Comparison of ENCODE assay signal across 30 mouse cellular contexts in genomic region chr4:22380646-22381045, GRCm38 (mm10). TPM values are rescaled to one million over a fixed set of nuclear protein-coding genes. Genes with fewer than 3 reads are reported as not detected.
A peak's percentile ranks its signal among the peaks of the same experiment; 100 is the strongest.
DNase-seq lines count a peak whose midpoint lies in the region; ATAC-seq lines count a peak whose summit lies in the region.
"Had no signal": no experiment of that assay in that cellular context is flagged by ENCODE, and none has a peak within 500 bp of the region (broad histone marks: within the 10 kb centered on the region; RNA-seq: fewer than 3 reads in every experiment).

No protein-coding gene starts in this region.

- no peak overlapping the region for H3K27ac ChIP-seq in heart, embryonic 11.5 days (ENCODE audit: low read depth, low read length)
- H3K27ac ChIP-seq in midbrain, embryonic 11.5 days (ENCODE audit: low read depth, low read length): no peak overlapping the region
- H3K27ac ChIP-seq: embryonic facial prominence, embryonic 13.5 days; forebrain, embryonic 10.5 days; forebrain, embryonic 15.5 days; hindbrain, embryonic 10.5 days; hindbrain, embryonic 15.5 days; liver, embryonic 14.5 days had no signal

- no peak overlapping the region for H3K4me2 ChIP-seq in heart, embryonic 11.5 days
- no peak overlapping the region for H3K4me2 ChIP-seq in midbrain, embryonic 11.5 days
- H3K4me2 ChIP-seq: embryonic facial prominence, embryonic 13.5 days; forebrain, embryonic 15.5 days; heart, embryonic 12.5 days; hindbrain, embryonic 15.5 days; lung, embryonic 14.5 days had no signal

- H3K9ac ChIP-seq in heart, embryonic 11.5 days (ENCODE audit: low read depth, low read length): no peak overlapping the region
- no peak overlapping the region for H3K9ac ChIP-seq in midbrain, embryonic 11.5 days (ENCODE audit: low read length)
- H3K9ac ChIP-seq: embryonic facial prominence, embryonic 13.5 days; forebrain, embryonic 15.5 days; heart, embryonic 12.5 days; hindbrain, embryonic 15.5 days; liver, embryonic 14.5 days; lung, embryonic 14.5 days had no signal

- H3K4me1 ChIP-seq in heart, embryonic 11.5 days (ENCODE audit: control insufficient read depth, insufficient read depth, low read length): no peaks in the 10 kb centered on the region
- H3K4me1 ChIP-seq in midbrain, embryonic 11.5 days (ENCODE audit: control insufficient read depth, insufficient read depth, low read length): no peaks in the 10 kb centered on the region
- H3K4me1 ChIP-seq: embryonic facial prominence, embryonic 13.5 days; forebrain, embryonic 15.5 days; heart, embryonic 12.5 days; hindbrain, embryonic 15.5 days had no signal

- peak; percentile 49 for DNase-seq in adrenal gland, adult 2 months
- DNase-seq in adrenal gland, postnatal 25 days: no peak
- DNase-seq in heart, adult 8-10 months (ENCODE audit: low spot score): peak; percentile 26
- peak; percentile 37 for DNase-seq in lung, postnatal 36 days
- DNase-seq in lung, adult 18-20 months: no peak
- DNase-seq in midbrain, embryonic 11.5 days (ENCODE audit: low spot score, missing footprints): no peak
- no peak for DNase-seq in retina, embryonic 14.5 days (ENCODE audit: low spot score)
- DNase-seq: cerebellum, adult 11 months; cerebellum, adult 9-11 months; kidney, adult 11 months; kidney, postnatal 10 days; layer of hippocampus, postnatal 36 days; left cerebral cortex, postnatal 4 days; lung, embryonic 14.5 days; lung, postnatal 14 days; midbrain, embryonic 14.5 days; right cerebral cortex, postnatal 25 days; spleen, adult 18-20 months; thymus, postnatal 14 days had no signal

- H3K36me3 ChIP-seq in heart, embryonic 11.5 days (ENCODE audit: control insufficient read depth, insufficient read depth, low read length): no peaks in the 10 kb centered on the region
- H3K36me3 ChIP-seq in midbrain, embryonic 11.5 days (ENCODE audit: control insufficient read depth, insufficient read depth, low read length): no peaks in the 10 kb centered on the region
- H3K36me3 ChIP-seq: hindbrain, embryonic 15.5 days had no signal

- no peaks in the 10 kb centered on the region for H3K9me3 ChIP-seq in heart, embryonic 11.5 days (replicated peaks; ENCODE audit: control insufficient read depth, low read length)
- H3K9me3 ChIP-seq in midbrain, embryonic 11.5 days (ENCODE audit: control insufficient read depth, low read length): no peaks in the 10 kb centered on the region
- H3K9me3 ChIP-seq: embryonic facial prominence, embryonic 13.5 days; forebrain, embryonic 10.5 days; forebrain, embryonic 15.5 days; heart, embryonic 12.5 days; hindbrain, embryonic 10.5 days; hindbrain, embryonic 15.5 days had no signal

- H3K4me3 ChIP-seq in heart, embryonic 11.5 days (ENCODE audit: low read depth, low read length): no peak overlapping the region
- no peak overlapping the region for H3K4me3 ChIP-seq in midbrain, embryonic 11.5 days (ENCODE audit: low read depth, low read length)
- H3K4me3 ChIP-seq: embryonic facial prominence, embryonic 13.5 days; forebrain, embryonic 10.5 days; forebrain, embryonic 15.5 days; heart, embryonic 12.5 days; hindbrain, embryonic 10.5 days; hindbrain, embryonic 15.5 days had no signal

- 62% methylated on average over 6 of the region's 6 CpGs for WGBS in heart, embryonic 11.5 days (ENCODE audit: insufficient replicate concordance)
- WGBS in midbrain, embryonic 11.5 days: 83% methylated on average over 6 of the region's 6 CpGs

- ATAC-seq in heart, embryonic 11.5 days (replicated peaks; ENCODE audit: insufficient number of reproducible peaks, low FRiP score, low TSS enrichment): no peak
- no peak for ATAC-seq in midbrain, embryonic 11.5 days (ENCODE audit: low FRiP score)
- ATAC-seq: activated CD4-positive, CD25-positive, alpha-beta regulatory T cell, adult 4 months; forebrain, embryonic 15.5 days; inflammation-experienced regulatory T-cells, adult 6 months had no signal

- no peaks in the 10 kb centered on the region for H3K27me3 ChIP-seq in heart, embryonic 11.5 days (ENCODE audit: control insufficient read depth, insufficient read depth, low read length)
- H3K27me3 ChIP-seq in midbrain, embryonic 11.5 days (ENCODE audit: control insufficient read depth, insufficient read depth, low read length): no peaks in the 10 kb centered on the region
- H3K27me3 ChIP-seq: CH12.LX; embryonic facial prominence, embryonic 13.5 days; forebrain, embryonic 15.5 days; heart, embryonic 12.5 days; hindbrain, embryonic 15.5 days had no signal

RNA-seq across cellular contexts. Expression of gene Fbxl4, which starts 23.3 kb away (rescaled TPM):
- total RNA-seq in adrenal gland, adult 2 months (2021): 10 to 100 TPM; 17.4 to 20.0 TPM
- polyA plus RNA-seq in adrenal gland, adult 2 months (2012; rRNA removed): 23.6 and 24.3 TPM in 2 replicates
- 19.6 and 24.1 TPM in 2 replicates for total RNA-seq in adrenal gland, postnatal 25 days (2021)
- 10 to 100 TPM in 3 of 4 experiments, 1 to 10 TPM in 1; 9.1 to 12.0 (median 10.6) TPM for total RNA-seq in heart, adult 8-10 months (2022)
- 9.5 and 11.7 TPM in 2 replicates for polyA plus RNA-seq in heart, embryonic 11.5 days (2014; fragmentation: Nextera tagmentation; extraction: Ambion mirVana)
- polyA plus RNA-seq in midbrain, embryonic 11.5 days (2014; fragmentation: Nextera tagmentation; extraction: Ambion mirVana): 10.1 and 11.0 TPM in 2 replicates

Comparison
In these comparisons a context has a peak if more than half of its experiments do, and no peak if none do; other contexts are left out.
1. DNase-seq: peak in adrenal gland, adult 2 months (single experiment), heart, adult 8-10 months (single experiment) and lung, postnatal 36 days (single experiment); none in adrenal gland, postnatal 25 days (single experiment), lung, adult 18-20 months (0 of 2), midbrain, embryonic 11.5 days (single experiment) and retina, embryonic 14.5 days (single experiment).